In the genomic region with DNA sequence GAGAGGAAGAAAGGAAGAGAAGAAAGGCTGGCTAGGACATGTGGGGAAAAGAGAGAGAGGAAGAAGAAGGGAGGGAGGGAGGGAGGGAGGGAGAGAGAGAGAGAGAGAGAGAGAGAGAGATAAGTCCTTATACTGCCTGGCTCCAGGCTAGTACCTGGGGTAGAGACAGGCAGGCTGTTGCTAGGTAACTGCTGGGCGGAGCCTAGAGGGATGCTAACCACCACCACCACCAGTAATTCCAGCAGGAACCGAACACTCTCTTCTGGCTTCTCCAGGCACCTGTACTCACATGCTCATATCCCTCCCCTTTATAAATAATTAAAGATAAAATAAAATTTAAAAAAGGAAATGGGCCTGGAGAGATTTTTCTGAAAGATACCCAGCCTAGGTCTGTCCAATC, we compare ENCODE assay signal across 9 mouse cellular contexts. TPM values are rescaled to one million over a fixed set of nuclear protein-coding genes. Genes with fewer than 3 reads are reported as not detected.
DNase-seq lines count a peak whose midpoint lies in the region; ATAC-seq lines count a peak whose summit lies in the region.
"Had no signal": no experiment of that assay in that cellular context is flagged by ENCODE, and none has a peak within 500 bp of the region (broad histone marks: within the 10 kb centered on the region; RNA-seq: fewer than 3 reads in every experiment).

No protein-coding gene starts in this region.

- ATAC-seq in embryonic facial prominence, embryonic 14.5 days (ENCODE audit: low read depth): no peak
- no peak for ATAC-seq in limb, embryonic 12.5 days (ENCODE audit: insufficient number of reproducible peaks, insufficient read depth, low FRiP score, low TSS enrichment, low read depth)

- peak overlapping the region; percentile 92 for H3K27ac ChIP-seq in heart, embryonic 10.5 days
- H3K27ac ChIP-seq in embryonic facial prominence, embryonic 14.5 days (replicated peaks; ENCODE audit: low read depth, low read length): peak overlapping the region; percentile 93
- peak overlapping the region; percentile 62; the same call in 1 of the 2 replicates for H3K27ac ChIP-seq in limb, embryonic 12.5 days

- H3K4me2 ChIP-seq in embryonic facial prominence, embryonic 14.5 days (ENCODE audit: low read depth, low read length): peak overlapping the region; percentile 90
- H3K4me2 ChIP-seq in limb, embryonic 12.5 days: no peak overlapping the region

- peaks cover 2% of the 10 kb centered on the region; the same call in 1 of the 2 replicates for H3K9me3 ChIP-seq in heart, embryonic 10.5 days
- no peaks in the 10 kb centered on the region; the same call in 1 of the 2 replicates for H3K9me3 ChIP-seq in embryonic facial prominence, embryonic 14.5 days (ENCODE audit: control insufficient read depth, low read length)
- H3K9me3 ChIP-seq in limb, embryonic 12.5 days: peaks cover under 1% of the 10 kb centered on the region

- DNase-seq in heart, embryonic 10.5 days (ENCODE audit: low spot score): no peak
- no peak for DNase-seq in heart, adult 18-20 months
- peak; percentile 30 for DNase-seq in A20 (ENCODE audit: low read depth, low spot score)
- peak; percentile 44 for DNase-seq in embryonic facial prominence, embryonic 14.5 days (ENCODE audit: low spot score)
- no peak for DNase-seq in ovary, postnatal 10 days (ENCODE audit: low spot score)
- no peak for DNase-seq in gastrocnemius, postnatal 14 days
- DNase-seq in layer of hippocampus, adult 8-10 months (ENCODE audit: low spot score in 2 of 2): no peak
- DNase-seq: liver, embryonic 13.5 days had no signal

- peaks cover 18% of the 10 kb centered on the region for H3K36me3 ChIP-seq in heart, embryonic 10.5 days
- H3K36me3 ChIP-seq in embryonic facial prominence, embryonic 14.5 days (ENCODE audit: control insufficient read depth, insufficient read depth, low read length): peaks cover 19% of the 10 kb centered on the region
- peaks cover 17% of the 10 kb centered on the region for H3K36me3 ChIP-seq in limb, embryonic 12.5 days

- H3K4me3 ChIP-seq in heart, embryonic 10.5 days: no peak overlapping the region
- no peak overlapping the region for H3K4me3 ChIP-seq in embryonic facial prominence, embryonic 14.5 days (ENCODE audit: low read depth, low read length)
- no peak overlapping the region for H3K4me3 ChIP-seq in limb, embryonic 12.5 days (replicated peaks)

- H3K27me3 ChIP-seq in heart, embryonic 10.5 days (ENCODE audit: insufficient read depth, poor library complexity, severe bottlenecking): peaks cover 2% of the 10 kb centered on the region
- 0 out of 2 replicates have a peak, but pooled peaks cover under 1% of the 10 kb centered on the region for H3K27me3 ChIP-seq in embryonic facial prominence, embryonic 14.5 days (replicated peaks; ENCODE audit: control insufficient read depth, insufficient read depth, low read length)
- peaks cover 6% of the 10 kb centered on the region for H3K27me3 ChIP-seq in limb, embryonic 12.5 days

- 39% methylated on average over 2 of the region's 2 CpGs for WGBS in heart, embryonic 10.5 days
- WGBS in embryonic facial prominence, embryonic 14.5 days: 31% methylated on average over 2 of the region's 2 CpGs
- WGBS in limb, embryonic 12.5 days: 24% methylated on average over 2 of the region's 2 CpGs

- H3K4me1 ChIP-seq in heart, embryonic 10.5 days: peaks cover 48% of the 10 kb centered on the region
- peaks cover 36% of the 10 kb centered on the region for H3K4me1 ChIP-seq in embryonic facial prominence, embryonic 14.5 days (ENCODE audit: control insufficient read depth, insufficient read depth, low read length)
- peaks cover 37% of the 10 kb centered on the region for H3K4me1 ChIP-seq in limb, embryonic 12.5 days (replicated peaks)

- intact Hi-C loops in gastrocnemius, postnatal 14 days (cut with DNase I; ENCODE audit: low total_unique reads): no loop called here

- H3K9ac ChIP-seq in embryonic facial prominence, embryonic 14.5 days (ENCODE audit: low read depth, low read length): peak overlapping the region; percentile 41; the same call in 1 of the 2 replicates
- H3K9ac ChIP-seq in limb, embryonic 12.5 days (replicated peaks): no peak overlapping the region

RNA-seq across cellular contexts. Expression of gene Zfp46, which starts 0.7 kb away (rescaled TPM):
- 14.6 and 18.7 TPM in 2 replicates for polyA plus RNA-seq in heart, embryonic 10.5 days (2016; fragmentation: Nextera tagmentation; extraction: Ambion mirVana)
- total RNA-seq in heart, adult 18-20 months (2021): 10 to 100 TPM; 32.3 to 34.8 TPM
- polyA plus RNA-seq in embryonic facial prominence, embryonic 14.5 days (2014; fragmentation: Nextera tagmentation; extraction: Ambion mirVana): 24.2 and 27.3 TPM in 2 replicates
- 25.4 and 25.6 TPM in 2 replicates for polyA plus RNA-seq in limb, embryonic 12.5 days (2016; fragmentation: Nextera tagmentation; extraction: Ambion mirVana)
- 10 to 100 TPM; 35.9 to 47.2 TPM for total RNA-seq in gastrocnemius, postnatal 14 days (2021)
- total RNA-seq in layer of hippocampus, adult 8-10 months (2022): 10 to 100 TPM; 34.4 to 60.0 (median 42.5) TPM

RNA-seq across cellular contexts. Expression of gene Hnrnpr, which starts 27.0 kb away (rescaled TPM):
- polyA plus RNA-seq in heart, embryonic 10.5 days (2016; fragmentation: Nextera tagmentation; extraction: Ambion mirVana): 126 and 148 TPM in 2 replicates
- 10 to 100 TPM; 41.9 to 46.0 TPM for total RNA-seq in heart, adult 18-20 months (2021)
- polyA plus RNA-seq in embryonic facial prominence, embryonic 14.5 days (2014; fragmentation: Nextera tagmentation; extraction: Ambion mirVana): 126 and 157 TPM in 2 replicates
- 252 and 268 TPM in 2 replicates for polyA plus RNA-seq in limb, embryonic 12.5 days (2016; fragmentation: Nextera tagmentation; extraction: Ambion mirVana)
- total RNA-seq in gastrocnemius, postnatal 14 days (2021): 10 to 100 TPM; 23.0 to 30.3 TPM
- 100 to 1,000 TPM in 1 of 4 experiments, 10 to 100 TPM in 3; 76.5 to 101 (median 87.2) TPM for total RNA-seq in layer of hippocampus, adult 8-10 months (2022)

RNA-seq across cellular contexts. Expression of gene Tcea3, which starts 36.3 kb away (rescaled TPM):
- polyA plus RNA-seq in heart, embryonic 10.5 days (2016; fragmentation: Nextera tagmentation; extraction: Ambion mirVana): 35.6 and 47.2 TPM in 2 replicates
- 100 to 1,000 TPM; 126 to 148 TPM for total RNA-seq in heart, adult 18-20 months (2021)
- 25.4 and 27.2 TPM in 2 replicates for polyA plus RNA-seq in embryonic facial prominence, embryonic 14.5 days (2014; fragmentation: Nextera tagmentation; extraction: Ambion mirVana)
- polyA plus RNA-seq in limb, embryonic 12.5 days (2016; fragmentation: Nextera tagmentation; extraction: Ambion mirVana): 5.0 and 5.2 TPM in 2 replicates
- total RNA-seq in gastrocnemius, postnatal 14 days (2021): 100 to 1,000 TPM; 212 to 226 TPM
- under 1 TPM in 3 of 4 experiments, not detected in 1; 0.45 to 0.94 (median 0.64) TPM for total RNA-seq in layer of hippocampus, adult 8-10 months (2022)

Comparison
In these comparisons a context has a peak if more than half of its experiments do, and no peak if none do; other contexts are left out.
1. DNase-seq: peak in A20 (single experiment) and embryonic facial prominence, embryonic 14.5 days (single experiment); none in heart, embryonic 10.5 days (single experiment), heart, adult 18-20 months (0 of 2), ovary, postnatal 10 days (single experiment), gastrocnemius, postnatal 14 days (single experiment) and layer of hippocampus, adult 8-10 months (0 of 2).
2. RNA of gene Tcea3, which starts 36.3 kb away (total RNA-seq): 212 to 226 TPM in gastrocnemius, postnatal 14 days and 126 to 148 TPM in heart, adult 18-20 months; 0.45 to 0.94 TPM in layer of hippocampus, adult 8-10 months; every median in the first group is over 10 times any median in the second.
3. Peak in every context shown above with its lines, with median percentiles within 50 percentile points of each other: H3K27ac ChIP-seq.